Mouse (Mus musculus) limb, embryonic 13.5 days (tissue): Measurements from ENCODE around the gene Misp. TPM values are rescaled to one million over a fixed set of nuclear protein-coding genes. Genes with fewer than 3 reads are reported as not detected.

Experiments used
- ATAC-seq: fragments of 200-750 bp; cut with Nextera tagmentation; 2 replicates; pipeline ENCODE4 v1.8.0; 2017; ENCODE audit warnings: low read depth, moderate number of reproducible peaks, moderate TSS enrichment; ENCODE audit not compliant: low FRiP score
- H3K27ac ChIP-seq: fragments of 300-500 bp; sonication (generic); 2 replicates; pipeline ENCODE4 v1.5.1; 2015; ENCODE audit warnings: inconsistent platforms, mild to moderate bottlenecking, moderate library complexity
- H3K27me3 ChIP-seq: fragments of 300-500 bp; sonication (generic); 2 replicates; pipeline ENCODE4 v1.6.1; 2015; ENCODE audit warnings: mild to moderate bottlenecking, inconsistent platforms
- H3K36me3 ChIP-seq: fragments of 300-500 bp; sonication (generic); 2 replicates; pipeline ENCODE4 v1.6.1; 2015; ENCODE audit warnings: inconsistent platforms, mild to moderate bottlenecking, moderate library complexity
- H3K4me1 ChIP-seq: fragments of 300-500 bp; sonication (generic); 2 replicates; pipeline ENCODE4 v1.6.1; 2015; ENCODE audit warnings: inconsistent platforms
- H3K4me2 ChIP-seq: fragments of 300-500 bp; sonication (generic); replicated peaks from 2 replicates; pipeline ENCODE4 v1.6.1; 2015; ENCODE audit warnings: inconsistent platforms, mild to moderate bottlenecking, moderate library complexity
- H3K4me3 ChIP-seq: fragments of 300-500 bp; sonication (generic); 2 replicates; pipeline ENCODE4 v1.5.1; 2015; ENCODE audit warnings: moderate library complexity, mild to moderate bottlenecking, inconsistent platforms
- H3K9ac ChIP-seq: fragments of 300-500 bp; sonication (generic); 2 replicates; pipeline ENCODE4 v1.6.1; 2015; ENCODE audit warnings: mild to moderate bottlenecking, inconsistent platforms
- H3K9me3 ChIP-seq: fragments of 300-500 bp; sonication (generic); 2 replicates; pipeline ENCODE4 v1.6.1; 2016; ENCODE audit warnings: inconsistent platforms
- WGBS: fragments of 180-500 bp; shearing (Covaris S2); methylation state at CpG from one replicate; pipeline ENCODE4 v1.1.7; 2015; 5-methylcytosine and 5-hydroxymethylcytosine counted together
- polyA plus RNA-seq: library from polyadenylated mRNA; unstranded; fragments of >200 nt; fragmentation: Nextera tagmentation; extraction: Ambion mirVana; gene quantifications from 2 replicates; pipeline ENCODE4 v1.2.1, GENCODE M21; 2015

Gene Misp
- polyA plus RNA-seq, 1 experiment from 2014 or later: 0.90 TPM

DNA sequence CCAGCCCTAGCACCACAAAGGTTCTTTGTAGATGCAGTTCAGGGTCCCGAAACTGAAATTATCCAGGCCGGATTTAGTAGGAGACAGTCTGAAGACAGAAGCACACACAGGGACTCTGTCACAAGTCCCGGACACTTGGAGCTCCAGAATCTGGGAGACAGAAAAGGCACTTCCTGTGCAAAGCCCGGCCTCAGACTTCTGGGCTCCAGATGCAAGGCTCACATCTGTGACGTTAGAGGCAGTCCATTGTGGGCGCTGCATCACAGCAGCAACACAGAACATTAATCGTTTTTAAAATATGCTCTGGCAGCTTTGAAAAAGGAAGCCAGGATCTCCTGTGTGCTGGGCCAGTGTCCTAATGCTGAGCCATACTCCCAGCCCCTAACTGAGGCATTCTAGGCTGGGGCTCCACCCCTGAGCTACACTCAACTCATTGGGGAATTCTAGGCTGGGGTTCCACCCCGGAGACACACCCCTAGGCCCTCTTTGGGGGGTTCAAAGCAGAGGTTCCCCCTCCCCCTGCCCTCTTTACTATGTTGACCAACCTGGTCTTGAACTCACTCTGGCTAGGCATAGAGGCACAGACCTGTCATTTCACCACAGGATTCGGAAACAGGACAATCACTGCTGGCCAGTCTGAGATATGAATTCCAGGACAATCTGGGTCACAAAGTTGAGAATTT is 31.5 kb downstream of the Misp start:
- peak overlapping the region; percentile 79 for H3K4me2 ChIP-seq
- H3K27me3 ChIP-seq: no peaks in the 10 kb centered on the region
- peak overlapping the region; percentile 100 for H3K27ac ChIP-seq
- peaks cover 15% of the 10 kb centered on the region for H3K36me3 ChIP-seq
- 32% methylated on average over 9 of the region's 9 CpGs for WGBS
- peak overlapping the region; percentile 99 for H3K4me3 ChIP-seq
- no peak for ATAC-seq
- no peaks in the 10 kb centered on the region for H3K9me3 ChIP-seq
- H3K9ac ChIP-seq: peak overlapping the region; percentile 80
- peaks cover 40% of the 10 kb centered on the region for H3K4me1 ChIP-seq

DNA sequence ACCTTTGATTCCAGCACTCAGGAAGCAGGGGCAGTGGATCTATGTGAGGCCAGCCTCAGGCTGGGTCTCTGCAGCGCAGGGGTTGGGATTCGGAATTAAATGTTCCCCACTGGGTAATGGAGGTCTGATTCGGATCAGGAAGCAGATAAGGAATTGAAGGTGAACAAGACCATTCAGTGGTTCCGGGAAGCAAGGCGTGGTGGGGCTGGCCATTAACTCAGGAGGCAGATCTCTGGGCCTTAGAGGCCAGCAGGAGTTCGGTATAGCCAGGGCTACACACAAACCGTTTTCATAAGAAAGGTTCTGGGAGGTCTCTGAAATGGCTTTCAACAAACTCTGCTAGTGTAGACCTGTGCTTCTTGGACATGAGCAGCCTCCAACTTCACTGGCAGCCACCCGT is 32.0 kb downstream of the Misp start:
- Histone ChIP-seq H3K4me3 (peak overlapping the region; percentile 99), H3K4me1 (peaks cover 46% of the 10 kb centered on the region), H3K36me3 (peaks cover 20% of the 10 kb centered on the region)

DNA sequence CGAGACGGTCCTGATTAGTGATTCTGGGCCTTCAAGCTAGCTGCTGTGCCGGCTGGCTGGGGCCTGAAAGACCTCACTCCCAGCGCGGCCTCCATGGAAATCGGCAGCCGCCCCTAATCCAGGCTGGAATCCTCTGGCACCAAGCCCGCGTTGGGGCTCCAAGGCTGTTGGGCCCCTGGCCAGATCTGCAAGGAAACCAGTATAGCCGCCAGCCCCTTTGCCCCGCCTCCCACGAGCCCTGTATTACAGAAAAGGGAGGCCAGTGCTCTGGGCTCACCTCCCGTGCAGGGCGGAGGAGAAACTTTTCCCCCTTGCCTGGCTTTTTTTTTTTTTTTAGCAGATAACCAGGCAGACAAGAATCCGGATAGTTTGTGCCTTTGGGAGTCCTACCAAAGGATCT is 32.6 kb downstream of the Misp start:
- Histone ChIP-seq H3K27me3 (no peaks in the 10 kb centered on the region), H3K27ac (peak overlapping the region; percentile 100), H3K4me3 (peak overlapping the region; percentile 99), H3K4me1 (peaks cover 52% of the 10 kb centered on the region), H3K9ac (peak overlapping the region; percentile 80), H3K36me3 (peaks cover 26% of the 10 kb centered on the region), H3K4me2 (peak overlapping the region; percentile 79), H3K9me3 (no peaks in the 10 kb centered on the region)
- WGBS: 0% methylated on average over 15 of the region's 15 CpGs
- ATAC-seq: peak; percentile 43

More for the DNA sequence above, 32.0 kb downstream of the Misp start:
- peak overlapping the region; percentile 100 for H3K27ac ChIP-seq
- H3K9me3 ChIP-seq: no peaks in the 10 kb centered on the region
- no peaks in the 10 kb centered on the region for H3K27me3 ChIP-seq
- no peak for ATAC-seq
- WGBS: 17% methylated on average over 8 of the region's 8 CpGs
- H3K9ac ChIP-seq: peak overlapping the region; percentile 80
- H3K4me2 ChIP-seq: peak overlapping the region; percentile 79

DNA sequence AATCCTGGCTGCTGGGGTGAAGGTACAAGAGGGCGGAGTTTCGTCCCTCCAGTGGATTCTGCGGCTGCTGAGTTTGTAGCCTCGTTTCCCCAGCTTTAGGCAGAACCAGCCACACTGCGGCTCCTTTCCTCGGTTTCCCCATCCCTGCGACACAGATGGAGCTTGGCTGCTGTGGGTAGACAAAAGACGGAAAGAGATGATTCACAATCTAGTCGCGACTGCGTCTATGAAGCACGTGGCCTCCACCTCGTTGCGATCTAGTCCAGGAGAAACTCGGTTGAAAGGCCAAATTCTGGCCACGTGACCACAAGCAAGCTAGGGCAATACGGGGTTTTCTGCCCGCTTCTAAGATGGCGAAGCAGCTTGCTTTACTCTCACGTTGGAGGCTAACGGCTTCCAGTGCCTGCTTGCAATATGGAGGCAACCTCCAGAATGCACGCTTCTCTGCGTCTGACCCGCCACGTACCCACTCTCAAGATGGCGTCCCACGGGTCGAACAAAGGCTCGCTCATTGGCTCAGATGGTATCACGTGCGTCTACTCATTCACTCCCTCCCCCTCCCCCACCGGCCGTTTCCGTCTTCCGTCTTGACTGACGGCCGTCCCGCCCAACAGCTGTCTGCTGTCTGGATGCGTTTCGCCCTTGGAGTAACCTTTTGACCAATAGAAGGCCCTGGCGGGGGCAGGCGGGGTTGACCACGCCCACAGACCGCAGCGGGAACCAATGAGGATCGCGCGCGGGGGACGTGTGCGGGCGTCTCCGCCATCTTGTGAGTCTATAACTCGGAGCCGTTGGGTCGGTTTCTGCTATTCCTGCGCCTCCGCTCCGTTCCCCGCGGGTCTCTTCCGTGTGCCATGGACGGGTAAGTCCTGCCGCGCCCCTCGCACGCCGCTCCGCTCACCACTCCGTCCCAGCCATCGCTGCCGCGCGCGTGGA is 33.3 kb downstream of the Misp start, which contains the start of gene Ptbp1:
Ptbp1 (plus strand) TSS at position 568 of the 936 bp plus-strand sequence.
- peaks cover 33% of the 10 kb centered on the region for H3K36me3 ChIP-seq
- peak; percentile 93 for ATAC-seq
- peak within 1 kb of the TSS; percentile 100 for H3K4me2 ChIP-seq
- H3K9ac ChIP-seq: peak within 1 kb of the TSS; percentile 97
- no peaks in the 10 kb centered on the region for H3K9me3 ChIP-seq
- peaks cover 59% of the 10 kb centered on the region for H3K4me1 ChIP-seq
- peak within 1 kb of the TSS; percentile 99 for H3K4me3 ChIP-seq
- no peaks in the 10 kb centered on the region for H3K27me3 ChIP-seq
- H3K27ac ChIP-seq: peak within 1 kb of the TSS; percentile 100
- under 1% methylated on average over 64 of the region's 75 CpGs for WGBS

DNA sequence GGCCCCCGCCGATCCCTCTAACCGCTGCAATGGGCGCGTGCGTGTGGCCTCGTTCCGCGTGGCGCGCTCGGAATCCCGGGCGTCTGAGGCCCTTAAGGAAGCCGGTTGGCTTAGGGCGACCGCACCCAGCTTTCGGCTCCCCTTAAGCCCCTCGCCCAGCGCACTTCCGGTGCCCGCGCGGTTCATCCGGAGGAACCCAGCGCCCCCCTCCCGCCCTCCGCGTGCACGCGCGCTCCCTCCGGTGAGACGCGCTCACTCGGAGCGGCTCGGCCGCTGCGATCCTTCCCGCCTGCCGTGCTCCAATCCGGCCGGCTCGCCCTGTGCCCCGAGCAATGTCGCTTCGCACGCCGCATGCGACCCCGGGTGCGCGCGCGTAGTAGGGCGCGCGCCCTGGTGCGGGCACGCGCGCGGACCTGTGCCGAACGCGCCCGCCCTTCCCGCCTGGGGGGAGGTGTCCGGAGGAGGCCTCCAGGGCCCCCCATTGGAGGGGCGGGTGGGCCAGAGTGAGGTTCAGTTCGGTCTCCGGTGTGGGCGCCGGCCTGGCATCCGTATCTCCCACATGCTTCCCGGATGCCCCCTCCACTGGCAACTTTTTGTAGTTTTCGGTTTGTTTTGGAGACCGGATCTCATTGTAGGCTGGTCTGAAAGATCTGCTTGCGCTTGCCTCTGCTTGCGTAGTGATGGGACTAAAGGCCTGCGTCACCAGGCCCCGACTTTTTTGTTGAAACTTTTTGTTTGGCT is 34.2 kb downstream of the Misp start:
- Histone ChIP-seq H3K36me3 (peaks cover 42% of the 10 kb centered on the region), H3K4me1 (peaks cover 68% of the 10 kb centered on the region), H3K27ac (peak overlapping the region; percentile 100), H3K4me2 (peak overlapping the region; percentile 100), H3K27me3 (no peaks in the 10 kb centered on the region), H3K9ac (peak overlapping the region; percentile 97), H3K4me3 (peak overlapping the region; percentile 99), H3K9me3 (no peaks in the 10 kb centered on the region)
- peak; percentile 10 for ATAC-seq
- under 1% methylated on average over 83 of the region's 83 CpGs for WGBS

DNA sequence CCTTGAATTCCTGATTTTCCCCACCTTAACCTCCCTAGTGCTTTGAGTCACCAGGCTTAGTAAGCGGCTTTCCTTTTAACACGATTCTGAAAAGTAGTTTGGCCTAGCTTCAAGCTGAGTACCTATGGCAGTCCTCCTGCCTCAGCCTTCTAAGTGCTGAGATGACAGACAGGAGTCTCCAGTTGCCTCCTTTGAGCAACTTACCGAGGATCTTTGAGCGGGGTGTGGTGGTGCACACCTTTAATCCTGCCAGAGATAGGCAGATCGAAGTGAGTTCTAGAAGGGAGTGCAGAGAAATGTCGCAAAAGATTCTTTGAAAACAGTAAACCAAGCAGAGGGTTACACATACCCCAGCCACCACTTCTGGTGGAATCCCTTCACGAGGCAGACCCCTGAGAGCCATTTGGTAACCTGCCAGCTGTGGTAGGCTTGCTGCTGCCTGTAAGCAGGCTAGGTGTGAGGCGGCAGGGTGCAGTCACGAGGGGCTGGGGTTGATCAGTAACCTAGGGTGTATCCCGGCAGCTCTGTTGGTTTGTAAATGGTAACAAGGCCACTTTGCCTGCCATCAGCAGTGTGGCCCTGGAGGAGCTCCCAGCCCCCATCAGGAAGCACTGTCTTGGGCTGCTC is 34.9 kb downstream of the Misp start:
- Histone ChIP-seq H3K4me3 (peak overlapping the region; percentile 99), H3K9me3 (no peaks in the 10 kb centered on the region), H3K27ac (peak overlapping the region; percentile 100), H3K36me3 (peaks cover 49% of the 10 kb centered on the region), H3K4me2 (peak overlapping the region; percentile 100), H3K9ac (peak overlapping the region; percentile 97), H3K4me1 (peaks cover 73% of the 10 kb centered on the region), H3K27me3 (no peaks in the 10 kb centered on the region)
- ATAC-seq: no peak
- 2% methylated on average over 10 of the region's 10 CpGs for WGBS

DNA sequence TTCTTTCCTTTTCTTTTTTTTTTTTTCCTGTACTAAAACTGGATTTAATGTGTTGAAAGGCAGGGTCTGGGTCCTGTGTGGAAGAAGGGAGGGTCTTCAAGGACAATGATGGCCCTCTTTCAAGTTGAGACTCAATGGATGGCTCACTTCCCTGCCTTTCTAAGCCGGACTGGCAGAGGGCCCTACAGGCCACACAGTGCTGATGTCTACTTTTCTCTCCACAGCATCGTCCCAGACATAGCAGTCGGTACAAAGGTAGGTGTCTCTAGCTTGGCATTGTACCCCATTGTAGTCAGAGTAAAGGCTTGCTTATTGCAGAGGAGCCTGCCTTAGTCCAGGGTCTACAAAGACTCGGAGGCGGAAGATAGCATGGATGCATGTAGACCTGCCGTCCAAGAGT is 35.5 kb downstream of the Misp start:
- no peak for ATAC-seq
- WGBS: 44% methylated on average over 6 of the region's 6 CpGs
- peak overlapping the region; percentile 100 for H3K4me2 ChIP-seq
- peak overlapping the region; percentile 99 for H3K4me3 ChIP-seq
- H3K36me3 ChIP-seq: peaks cover 55% of the 10 kb centered on the region
- peaks cover 74% of the 10 kb centered on the region for H3K4me1 ChIP-seq
- H3K27ac ChIP-seq: no peak overlapping the region; the same call in 1 of the 2 replicates
- H3K27me3 ChIP-seq: no peaks in the 10 kb centered on the region
- no peaks in the 10 kb centered on the region for H3K9me3 ChIP-seq
- peak overlapping the region; percentile 97 for H3K9ac ChIP-seq

DNA sequence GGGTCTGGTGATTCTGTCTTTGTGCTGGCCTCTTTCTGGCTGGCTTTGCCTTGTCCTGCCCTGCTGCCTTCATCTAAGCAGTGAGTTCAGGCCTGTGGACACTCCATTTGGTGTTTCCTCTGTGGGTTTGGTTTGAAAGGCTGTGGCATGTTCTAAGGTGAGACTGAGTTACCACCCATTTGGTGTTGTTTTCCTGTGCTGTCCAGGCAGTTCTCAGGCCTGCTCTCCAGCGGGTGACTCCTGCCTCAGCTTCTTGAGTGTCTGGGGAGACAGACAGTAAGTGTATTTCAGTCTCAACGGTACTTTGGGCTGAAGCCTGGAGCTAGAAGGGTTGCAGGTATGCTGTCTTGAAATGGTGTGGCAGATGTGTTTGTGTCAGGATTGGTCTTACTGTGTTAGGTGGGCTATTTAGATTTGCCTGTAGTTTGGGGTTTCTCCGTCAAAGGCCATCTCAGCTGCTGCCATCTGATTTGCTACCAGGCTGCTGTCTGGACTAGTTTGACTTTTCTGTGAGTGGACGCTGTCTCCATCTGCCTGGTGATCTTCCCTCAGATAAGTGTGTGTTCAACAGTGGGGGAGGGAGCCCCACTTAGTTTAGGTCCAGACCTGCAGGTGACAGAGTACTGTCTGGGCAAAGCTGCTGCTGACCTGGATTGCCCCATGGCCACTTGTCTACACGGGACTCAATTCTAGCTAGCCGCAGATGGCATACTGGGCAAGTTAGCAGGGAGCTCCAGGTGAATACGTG is 36.1 kb downstream of the Misp start:
- H3K27me3 ChIP-seq: no peaks in the 10 kb centered on the region
- peak overlapping the region; percentile 99 for H3K4me3 ChIP-seq
- no peak for ATAC-seq
- H3K36me3 ChIP-seq: peaks cover 61% of the 10 kb centered on the region
- peak overlapping the region; percentile 44; the same call in 1 of the 2 replicates for H3K27ac ChIP-seq
- peak overlapping the region; percentile 97 for H3K9ac ChIP-seq
- 47% methylated on average over 7 of the region's 7 CpGs for WGBS
- peak overlapping the region; percentile 100 for H3K4me2 ChIP-seq
- H3K4me1 ChIP-seq: peaks cover 70% of the 10 kb centered on the region
- no peaks in the 10 kb centered on the region for H3K9me3 ChIP-seq

DNA sequence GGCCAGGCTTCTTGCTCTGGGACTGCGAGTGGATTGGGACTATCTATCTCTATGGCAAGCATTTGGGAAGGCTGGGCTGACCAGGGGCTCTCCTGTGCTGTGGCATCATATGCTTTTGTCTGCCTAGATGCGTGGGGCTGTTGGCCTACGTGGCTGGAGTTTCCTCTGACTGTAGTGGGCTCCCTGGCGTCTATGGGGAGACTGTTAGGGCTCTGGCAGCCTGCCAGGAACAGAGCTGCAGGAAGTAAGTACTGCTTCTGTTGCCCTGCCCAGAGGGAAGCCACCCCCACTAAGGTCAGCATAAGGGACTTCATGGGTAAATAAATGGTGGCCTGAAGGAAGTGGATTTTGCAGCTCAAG is 36.6 kb downstream of the Misp start:
- H3K4me2 ChIP-seq: peak overlapping the region; percentile 100
- H3K4me3 ChIP-seq: peak overlapping the region; percentile 99
- peak overlapping the region; percentile 44; the same call in 1 of the 2 replicates for H3K27ac ChIP-seq
- H3K9me3 ChIP-seq: no peaks in the 10 kb centered on the region
- peak overlapping the region; percentile 97 for H3K9ac ChIP-seq
- no peak for ATAC-seq
- H3K4me1 ChIP-seq: peaks cover 65% of the 10 kb centered on the region
- H3K36me3 ChIP-seq: peaks cover 66% of the 10 kb centered on the region
- 23% methylated on average over 4 of the region's 4 CpGs for WGBS
- H3K27me3 ChIP-seq: no peaks in the 10 kb centered on the region

DNA sequence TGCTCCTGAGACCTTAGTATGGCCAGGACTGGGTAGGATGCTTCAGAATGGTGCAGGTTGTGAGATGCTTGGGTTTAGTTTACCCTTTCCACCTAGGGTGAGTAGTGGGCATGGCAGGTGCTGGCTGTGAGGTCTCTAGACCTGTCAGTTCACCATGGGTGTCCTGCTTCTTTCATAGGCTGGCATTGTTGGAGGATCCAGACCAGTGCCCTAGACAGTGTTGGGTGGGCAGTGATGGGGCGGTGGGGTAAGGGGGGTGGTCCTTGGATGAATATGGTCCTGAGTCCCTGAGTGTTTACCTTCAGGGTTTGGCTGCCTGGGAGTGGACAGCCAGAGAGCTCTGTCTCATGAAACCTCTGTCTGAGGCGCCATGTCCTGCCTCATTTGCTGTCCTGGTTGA is 37.1 kb downstream of the Misp start:
- 90% methylated on average over 2 of the region's 2 CpGs for whole genome bisulfite sequencing
- Histone ChIP-seq H3K36me3 (peaks cover 71% of the 10 kb centered on the region), H3K4me3 (peak overlapping the region; percentile 99)

More for the DNA sequence above, 37.1 kb downstream of the Misp start:
- ATAC-seq: no peak
- H3K27ac ChIP-seq: peak overlapping the region; percentile 44; the same call in 1 of the 2 replicates
- H3K9ac ChIP-seq: peak overlapping the region; percentile 97
- H3K4me2 ChIP-seq: peak overlapping the region; percentile 100
- H3K4me1 ChIP-seq: peaks cover 60% of the 10 kb centered on the region
- H3K9me3 ChIP-seq: no peaks in the 10 kb centered on the region
- no peaks in the 10 kb centered on the region for H3K27me3 ChIP-seq
